Mouse (Mus musculus) heart, postnatal 0 days (tissue): ENCODE measurements at regions not wholly inside any gene's neighbourhood (a gene's known extent, or its start where the extent isn't known, plus 50 kb on each side); places are given as distances from the start of the nearest gene placed in this dataset.

ENCODE experiments used
- ATAC-seq: fragments of 200-750 bp; cut with Nextera tagmentation; 2 replicates; pipeline ENCODE4 v1.8.0; 2017; ENCODE audit warnings: low read depth, moderate number of reproducible peaks, moderate library complexity; ENCODE audit not compliant: insufficient read depth
- DNase-seq: peaks from one replicate; pipeline ENCODE4 v3.0.0-alpha.2; 2016; ENCODE audit warnings: low spot score
- H3K27ac ChIP-seq: fragments of 300-500 bp; sonication (generic); 2 replicates; pipeline ENCODE4 v1.5.1; 2014; ENCODE audit warnings: low read depth, mild to moderate bottlenecking
- H3K27me3 ChIP-seq: fragments of 300-500 bp; sonication (generic); 2 replicates; pipeline ENCODE4 v1.6.1; 2014; ENCODE audit warnings: low read length, mixed read lengths; ENCODE audit not compliant: control insufficient read depth, insufficient read depth
- H3K36me3 ChIP-seq: fragments of 300-500 bp; sonication (generic); replicated peaks from 2 replicates; pipeline ENCODE4 v1.6.1; 2014; ENCODE audit warnings: low read length, mixed read lengths; ENCODE audit not compliant: control insufficient read depth, insufficient read depth
- H3K4me1 ChIP-seq: fragments of 300-500 bp; sonication (generic); 2 replicates; pipeline ENCODE4 v1.6.1; 2014; ENCODE audit warnings: antibody characterized with exemption; ENCODE audit not compliant: control insufficient read depth, insufficient read depth
- H3K4me2 ChIP-seq: fragments of 300-500 bp; sonication (generic); 2 replicates; pipeline ENCODE4 v1.6.1; 2014; ENCODE audit warnings: low read depth, mild to moderate bottlenecking, low read length, moderate library complexity
- H3K4me3 ChIP-seq: fragments of 300-500 bp; sonication (generic); 2 replicates; pipeline ENCODE4 v1.5.1; 2014; ENCODE audit warnings: low read depth, low read length
- H3K9ac ChIP-seq: fragments of 300-500 bp; sonication (generic); replicated peaks from 2 replicates; pipeline ENCODE4 v1.6.1; 2014; ENCODE audit warnings: low read depth, low read length, mixed read lengths
- H3K9me3 ChIP-seq: fragments of 300-500 bp; sonication (generic); replicated peaks from 2 replicates; pipeline ENCODE4 v1.6.1; 2016; ENCODE audit warnings: low read length; ENCODE audit not compliant: control insufficient read depth
- CTCF ChIP-seq: IDR thresholded peaks from 2 replicates; pipeline ENCODE4 v1.5.1; 2016; ENCODE audit warnings: antibody characterized with exemption, control low read depth, low read depth
- EP300 ChIP-seq: IDR thresholded peaks from 2 replicates; pipeline ENCODE4 v1.6.1; 2016; ENCODE audit warnings: antibody characterized with exemption, low read depth
- WGBS: fragments of 180-500 bp; shearing (Covaris S2); extraction: QIAGEN DNeasy Blood & Tissue Kit; methylation state at CpG from one replicate; pipeline ENCODE4 v1.1.7; 2014; 5-methylcytosine and 5-hydroxymethylcytosine counted together

GRCm38 (mm10) chr9:92707011-92707410 lies 165.0 kb downstream of the Plod2 start:
- TF ChIP-seq CTCF = no peak
- no peak for TF ChIP-seq EP300

GRCm38 (mm10) chr9:92717176-92717575 lies 175.2 kb downstream of the Plod2 start:
- no peaks in the 10 kb centered on the region for H3K27me3 ChIP-seq
- H3K27ac ChIP-seq = no peak overlapping the region
- ATAC-seq (no peak), DNase-seq (no peak)
- H3K9ac ChIP-seq = no peak overlapping the region
- no peak overlapping the region for H3K4me3 ChIP-seq
- TF ChIP-seq CTCF = no peak
- TF ChIP-seq EP300 = no peak
- H3K4me2 ChIP-seq = no peak overlapping the region
- 72% methylated on average over 6 of the region's 6 CpGs for WGBS
- H3K9me3 ChIP-seq = no peaks in the 10 kb centered on the region
- peaks cover 4% of the 10 kb centered on the region; the same call in 1 of the 2 replicates for H3K4me1 ChIP-seq
- H3K36me3 ChIP-seq = no peaks in the 10 kb centered on the region

More at GRCm38 (mm10) chr9:92707011-92707410, 165.0 kb downstream of the Plod2 start:
- 74% methylated on average over 6 of the region's 6 CpGs for WGBS
- no peaks in the 10 kb centered on the region for H3K36me3 ChIP-seq
- DNase-seq = no peak
- no peak overlapping the region for H3K4me3 ChIP-seq
- H3K4me1 ChIP-seq = no peaks in the 10 kb centered on the region
- H3K27me3 ChIP-seq = no peaks in the 10 kb centered on the region
- no peak overlapping the region for H3K4me2 ChIP-seq
- no peaks in the 10 kb centered on the region for H3K9me3 ChIP-seq
- no peak for ATAC-seq
- no peak overlapping the region for H3K9ac ChIP-seq
- no peak overlapping the region for H3K27ac ChIP-seq

GRCm38 (mm10) chr9:92718337-92718736 lies 176.3 kb downstream of the Plod2 start:
- TF ChIP-seq EP300 (no peak), CTCF (no peak)
- Histone ChIP-seq H3K4me1 (peaks cover 4% of the 10 kb centered on the region; the same call in 1 of the 2 replicates), H3K27ac (no peak overlapping the region), H3K27me3 (no peaks in the 10 kb centered on the region), H3K4me3 (no peak overlapping the region), H3K9me3 (no peaks in the 10 kb centered on the region), H3K36me3 (no peaks in the 10 kb centered on the region), H3K4me2 (no peak overlapping the region), H3K9ac (no peak overlapping the region)
- no peak for DNase-seq
- ATAC-seq = no peak

- Histone ChIP-seq H3K27ac (no peak overlapping the region), H3K4me3 (no peak overlapping the region), H3K27me3 (no peaks in the 10 kb centered on the region), H3K36me3 (no peaks in the 10 kb centered on the region), H3K9me3 (no peaks in the 10 kb centered on the region), H3K4me2 (no peak overlapping the region), H3K9ac (no peak overlapping the region), H3K4me1 (peaks cover 4% of the 10 kb centered on the region; the same call in 1 of the 2 replicates)
- WGBS = 71% methylated on average over 6 of the region's 6 CpGs
- DNase-seq (no peak), ATAC-seq (no peak)
- TF ChIP-seq EP300 = no peak
Observed at GRCm38 (mm10) chr9:92719251-92719650, 177.2 kb downstream of the Plod2 start.

GRCm38 (mm10) chr9:92728864-92729263 lies 186.8 kb downstream of the Plod2 start:
- Histone ChIP-seq H3K4me1 (no peaks in the 10 kb centered on the region), H3K9me3 (no peaks in the 10 kb centered on the region), H3K36me3 (no peaks in the 10 kb centered on the region), H3K27ac (no peak overlapping the region), H3K27me3 (no peaks in the 10 kb centered on the region), H3K4me3 (no peak overlapping the region), H3K4me2 (no peak overlapping the region), H3K9ac (no peak overlapping the region)
- 64% methylated on average over 1 of the region's 1 CpGs for WGBS
- ATAC-seq (no peak), DNase-seq (no peak)
- no peak for TF ChIP-seq EP300

- no peaks in the 10 kb centered on the region for H3K9me3 ChIP-seq
- no peak for TF ChIP-seq EP300
- TF ChIP-seq CTCF = no peak
- H3K27ac ChIP-seq = no peak overlapping the region
- no peak overlapping the region for H3K4me3 ChIP-seq
- DNase-seq = no peak
- peak; percentile 36; the same call in 1 of the 2 replicates for ATAC-seq
- H3K9ac ChIP-seq = no peak overlapping the region
- H3K27me3 ChIP-seq = no peaks in the 10 kb centered on the region
- H3K36me3 ChIP-seq = no peaks in the 10 kb centered on the region
- H3K4me2 ChIP-seq = 0 out of 2 replicates have a peak overlapping the region, but pooled peaks have one; percentile 11
- WGBS = 30% methylated on average over 3 of the region's 3 CpGs
- H3K4me1 ChIP-seq = no peaks in the 10 kb centered on the region
Observed at GRCm38 (mm10) chr9:92731396-92731795, 189.4 kb downstream of the Plod2 start.
